Mouse (Mus musculus): Measurements from ENCODE around the gene Twistnb. TPM values are rescaled to one million over a fixed set of nuclear protein-coding genes. Genes with fewer than 3 reads are reported as not detected.

Twistnb gene
- total RNA-seq, 2 experiments from 2014 or later: 2.4 to 17.2 TPM

Other genes starting within 250 kb of the Twistnb start
- gene Efcab10, start 34.8 kb upstream of the Twistnb start, total RNA-seq (2015; ENCODE audit: low replicate concordance): not detected in 2 replicates
- not detected in 2 replicates for gene Efcab10, start 34.8 kb upstream of the Twistnb start, total RNA-seq (2017; ENCODE audit: low replicate concordance)

Measured in erythroid progenitor cell, adult 5-6 weeks (primary cell).